Mouse (Mus musculus): ENCODE results near the gene Dlgap1.

- no peak for TF ChIP-seq POU5F1 (IDR thresholded peaks at IDR 0.05; ENCODE audit: borderline replicate concordance, low read length)
- no peak for TF ChIP-seq CTCF (conservative IDR thresholded peaks at IDR 0.05; ENCODE audit: low read length)
- TF ChIP-seq NANOG (IDR thresholded peaks at IDR 0.05; ENCODE audit: borderline replicate concordance, low read length): no peak
Measured at GRCm38 (mm10) chr17:70472162-70472561, 503.3 kb downstream of the Dlgap1 start.
